Mouse (Mus musculus) brain, embryonic 14.5 days (tissue): Measurements from ENCODE around the gene Coq4.

ENCODE experiments used
- CTCF ChIP-seq: fragments of 200-500 bp; IDR thresholded peaks from 2 replicates; pipeline ENCODE4 v1.5.1; 2012; ENCODE audit warnings: inconsistent platforms, mild to moderate bottlenecking, moderate library complexity, borderline replicate concordance; ENCODE audit not compliant: insufficient read depth, insufficient read length; ENCODE audit errors: extremely low read depth
- POLR2A ChIP-seq: fragments of 200-500 bp; IDR thresholded peaks from 2 replicates; pipeline ENCODE4 v1.6.1; 2012; ENCODE audit warnings: mild to moderate bottlenecking, inconsistent platforms, borderline replicate concordance; ENCODE audit not compliant: poor library complexity, insufficient read depth, insufficient read length, severe bottlenecking; ENCODE audit errors: extremely low read depth

GRCm38 (mm10) chr2:29826318-29826925 is 39.1 kb downstream of the Coq4 start:
- no peak for TF ChIP-seq CTCF
- no peak for TF ChIP-seq POLR2A
